Mouse (Mus musculus) forebrain, embryonic 11.5 days (tissue): ENCODE results near the gene Mrs2. TPM values are rescaled to one million over a fixed set of nuclear protein-coding genes. Genes with fewer than 3 reads are reported as not detected.

Experiments used
- ATAC-seq: fragments of 200-750 bp; cut with Nextera tagmentation; replicated peaks from 2 replicates; pipeline ENCODE4 v1.8.0; 2017; ENCODE audit warnings: moderate TSS enrichment; ENCODE audit not compliant: low FRiP score
- DNase-seq: peaks from one replicate; pipeline ENCODE4 v3.0.0-alpha.2; 2017; ENCODE audit warnings: low spot score
- H3K27ac ChIP-seq: fragments of 300-500 bp; sonication (generic); 2 replicates; pipeline ENCODE4 v1.5.1; 2014; ENCODE audit warnings: low read depth, low read length
- H3K27me3 ChIP-seq: fragments of 300-500 bp; sonication (generic); 2 replicates; pipeline ENCODE4 v1.6.1; 2014; ENCODE audit warnings: mild to moderate bottlenecking, low read length, mixed read lengths; ENCODE audit not compliant: control insufficient read depth, insufficient read depth
- H3K36me3 ChIP-seq: fragments of 300-500 bp; sonication (generic); 2 replicates; pipeline ENCODE4 v1.6.1; 2014; ENCODE audit warnings: mild to moderate bottlenecking, low read length, moderate library complexity, mixed read lengths; ENCODE audit not compliant: control insufficient read depth, insufficient read depth
- H3K4me1 ChIP-seq: fragments of 300-500 bp; sonication (generic); replicated peaks from 2 replicates; pipeline ENCODE4 v1.6.1; 2014; ENCODE audit warnings: low read length, mixed read lengths; ENCODE audit not compliant: control insufficient read depth, insufficient read depth
- H3K4me2 ChIP-seq: fragments of 300-500 bp; sonication (generic); 2 replicates; pipeline ENCODE4 v1.6.1; 2014; ENCODE audit warnings: low read depth, mild to moderate bottlenecking, low read length, moderate library complexity, mixed read lengths; ENCODE audit not compliant: severe bottlenecking
- H3K4me3 ChIP-seq: fragments of 300-500 bp; sonication (generic); 2 replicates; pipeline ENCODE4 v1.5.1; 2014; ENCODE audit warnings: low read depth, low read length
- H3K9ac ChIP-seq: fragments of 300-500 bp; sonication (generic); 2 replicates; pipeline ENCODE4 v1.6.1; 2014; ENCODE audit warnings: low read length
- H3K9me3 ChIP-seq: fragments of 300-500 bp; sonication (generic); 2 replicates; pipeline ENCODE4 v1.6.1; 2016; ENCODE audit warnings: low read length, mixed read lengths; ENCODE audit not compliant: control insufficient read depth
- WGBS: fragments of 180-500 bp; shearing (Covaris S2); extraction: QIAGEN DNeasy Blood & Tissue Kit; methylation state at CpG from one replicate; pipeline ENCODE4 v1.1.7; 2014; 5-methylcytosine and 5-hydroxymethylcytosine counted together
- polyA plus RNA-seq: library from polyadenylated mRNA; unstranded; fragments of >200 nt; fragmentation: Nextera tagmentation; extraction: Ambion mirVana; gene quantifications from 2 replicates; pipeline ENCODE4 v1.2.1, GENCODE M21; 2014

The Mrs2 gene
- polyA plus RNA-seq, 1 experiment from 2014 or later = 25.9 TPM

GRCm38 (mm10) chr13:25027114-25027425 lies 6.9 kb upstream of the Mrs2 start:
- 83% methylated on average over 3 of the region's 3 CpGs for WGBS
- H3K4me2 ChIP-seq = no peak overlapping the region
- no peak for ATAC-seq

GRCm38 (mm10) chr13:25026409-25027113 lies 6.4 kb upstream of the Mrs2 start:
- Histone ChIP-seq H3K9ac (no peak overlapping the region), H3K4me1 (no peaks in the 10 kb centered on the region), H3K27ac (no peak overlapping the region), H3K36me3 (no peaks in the 10 kb centered on the region), H3K4me3 (no peak overlapping the region), H3K9me3 (no peaks in the 10 kb centered on the region), H3K27me3 (no peaks in the 10 kb centered on the region), H3K4me2 (no peak overlapping the region)
- ATAC-seq = no peak
- no peak for DNase-seq
- 95% methylated on average over 6 of the region's 6 CpGs for WGBS

More at GRCm38 (mm10) chr13:25027114-25027425, 6.9 kb upstream of the Mrs2 start:
- H3K36me3 ChIP-seq = no peaks in the 10 kb centered on the region
- no peak overlapping the region for H3K9ac ChIP-seq
- H3K27ac ChIP-seq = no peak overlapping the region
- DNase-seq = no peak
- no peak overlapping the region for H3K4me3 ChIP-seq
- no peaks in the 10 kb centered on the region for H3K27me3 ChIP-seq
- H3K9me3 ChIP-seq = no peaks in the 10 kb centered on the region
- no peaks in the 10 kb centered on the region for H3K4me1 ChIP-seq

DNA sequence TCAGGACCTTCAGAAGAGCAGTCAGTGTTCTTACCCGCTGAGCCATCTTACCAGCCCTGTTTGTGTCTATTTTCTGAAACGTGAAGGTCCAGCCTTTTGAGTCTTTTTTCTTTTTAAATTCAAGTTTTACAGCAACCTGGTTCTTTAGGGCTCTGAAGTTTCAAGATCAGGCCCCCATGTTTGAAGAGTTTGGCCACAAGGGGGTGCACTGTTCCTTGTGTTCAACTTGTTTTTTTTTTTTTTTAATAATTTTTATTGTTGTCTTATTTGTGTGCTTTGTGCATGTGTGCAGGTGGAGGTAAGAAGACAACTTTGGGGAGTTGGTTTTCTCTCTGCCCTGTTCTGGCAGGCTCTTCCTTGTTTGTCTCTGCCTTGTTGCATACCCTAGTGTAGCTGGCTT lies 4.5 kb upstream of the Mrs2 start:
- Histone ChIP-seq H3K27ac (no peak overlapping the region), H3K9ac (no peak overlapping the region), H3K4me3 (no peak overlapping the region), H3K36me3 (no peaks in the 10 kb centered on the region), H3K27me3 (no peaks in the 10 kb centered on the region), H3K9me3 (no peaks in the 10 kb centered on the region), H3K4me2 (no peak overlapping the region), H3K4me1 (no peaks in the 10 kb centered on the region)
- 49% methylated on average over 2 of the region's 2 CpGs for WGBS
- ATAC-seq (no peak), DNase-seq (peak; percentile 53)

- Histone ChIP-seq H3K27ac (no peak overlapping the region), H3K9ac (no peak overlapping the region), H3K27me3 (no peaks in the 10 kb centered on the region), H3K9me3 (no peaks in the 10 kb centered on the region), H3K36me3 (no peaks in the 10 kb centered on the region), H3K4me1 (no peaks in the 10 kb centered on the region; the same call in 1 of the 2 replicates), H3K4me2 (no peak overlapping the region), H3K4me3 (no peak overlapping the region)
- DNase-seq (no peak), ATAC-seq (no peak)
- WGBS = 72% methylated on average over 3 of the region's 3 CpGs
Measured at GRCm38 (mm10) chr13:25023129-25023528, 3.0 kb upstream of the Mrs2 start.

- no peaks in the 10 kb centered on the region for H3K9me3 ChIP-seq
- no peak overlapping the region for H3K4me2 ChIP-seq
- 69% methylated on average over 4 of the region's 4 CpGs for WGBS
- ATAC-seq (no peak), DNase-seq (peak; percentile 33)
- H3K27ac ChIP-seq = no peak overlapping the region
- H3K36me3 ChIP-seq = no peaks in the 10 kb centered on the region
- H3K4me1 ChIP-seq = no peaks in the 10 kb centered on the region; the same call in 1 of the 2 replicates
- H3K27me3 ChIP-seq = no peaks in the 10 kb centered on the region
- no peak overlapping the region for H3K4me3 ChIP-seq
- no peak overlapping the region for H3K9ac ChIP-seq
Measured at GRCm38 (mm10) chr13:25022386-25022785, 2.2 kb upstream of the Mrs2 start.

- Histone ChIP-seq H3K4me2 (peak overlapping the region; percentile 87), H3K27me3 (no peaks in the 10 kb centered on the region), H3K4me3 (peak overlapping the region; percentile 85), H3K9me3 (no peaks in the 10 kb centered on the region), H3K36me3 (no peaks in the 10 kb centered on the region), H3K4me1 (no peaks in the 10 kb centered on the region; the same call in 1 of the 2 replicates), H3K9ac (peak overlapping the region; percentile 90), H3K27ac (no peak overlapping the region)
- WGBS = 49% methylated on average over 4 of the region's 4 CpGs
- ATAC-seq (peak; percentile 32; the same call in 1 of the 2 replicates), DNase-seq (no peak)
Measured at GRCm38 (mm10) chr13:25020540-25020892, 337 bp upstream of the Mrs2 start.

DNA sequence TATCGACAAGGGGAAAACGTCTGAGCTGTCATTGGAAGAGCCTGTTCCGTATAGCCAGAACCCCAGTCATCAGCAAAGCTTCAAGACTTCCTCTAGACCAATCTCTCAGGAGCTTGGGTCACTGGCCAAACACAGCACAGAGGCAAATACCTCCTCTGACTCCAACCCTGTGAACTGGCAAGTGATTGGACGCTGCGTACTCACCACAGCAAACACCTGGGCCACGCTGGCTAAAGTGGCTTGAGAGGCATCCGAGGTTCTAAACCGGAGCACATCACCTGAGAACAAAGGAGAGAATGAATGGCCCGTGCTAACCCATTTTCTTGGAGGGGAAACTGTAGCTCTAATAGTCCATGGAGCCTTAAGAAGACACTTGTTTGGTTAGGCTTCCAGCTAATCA lies 1.9 kb downstream of the Mrs2 start:
- Histone ChIP-seq H3K9ac (no peak overlapping the region), H3K4me2 (no peak overlapping the region), H3K4me1 (no peaks in the 10 kb centered on the region; the same call in 1 of the 2 replicates), H3K9me3 (no peaks in the 10 kb centered on the region), H3K27me3 (no peaks in the 10 kb centered on the region), H3K4me3 (no peak overlapping the region), H3K27ac (no peak overlapping the region), H3K36me3 (no peaks in the 10 kb centered on the region)
- 91% methylated on average over 9 of the region's 9 CpGs for WGBS
- peak; percentile 47 for DNase-seq
- no peak for ATAC-seq

GRCm38 (mm10) chr13:25007115-25007514 lies 13.1 kb downstream of the Mrs2 start:
- H3K36me3 ChIP-seq = no peaks in the 10 kb centered on the region; the same call in 1 of the 2 replicates
- no peak overlapping the region for H3K9ac ChIP-seq
- peak; percentile 41 for DNase-seq
- no peaks in the 10 kb centered on the region for H3K4me1 ChIP-seq
- no peak overlapping the region for H3K27ac ChIP-seq
- H3K27me3 ChIP-seq = no peaks in the 10 kb centered on the region
- H3K4me3 ChIP-seq = no peak overlapping the region
- H3K9me3 ChIP-seq = no peaks in the 10 kb centered on the region
- 90% methylated on average over 5 of the region's 8 CpGs for WGBS
- ATAC-seq = no peak
- no peak overlapping the region for H3K4me2 ChIP-seq

- no peak overlapping the region for H3K4me3 ChIP-seq
Measured at GRCm38 (mm10) chr13:25002965-25003364, 17.2 kb downstream of the Mrs2 start.

More at GRCm38 (mm10) chr13:25002965-25003364, 17.2 kb downstream of the Mrs2 start:
- DNase-seq (no peak), ATAC-seq (no peak)
- no peaks in the 10 kb centered on the region for H3K4me1 ChIP-seq
- no peak overlapping the region for H3K27ac ChIP-seq
- H3K36me3 ChIP-seq = no peaks in the 10 kb centered on the region; the same call in 1 of the 2 replicates
- H3K9ac ChIP-seq = no peak overlapping the region
- H3K9me3 ChIP-seq = no peaks in the 10 kb centered on the region
- H3K27me3 ChIP-seq = no peaks in the 10 kb centered on the region
- H3K4me2 ChIP-seq = no peak overlapping the region
